Mouse (Mus musculus) liver, embryonic 12.5 days (tissue): ENCODE measurements around the gene Colgalt1. TPM values are rescaled to one million over a fixed set of nuclear protein-coding genes. Genes with fewer than 3 reads are reported as not detected.

ENCODE experiments used
- ATAC-seq: fragments of 200-750 bp; cut with Nextera tagmentation; 2 replicates; pipeline ENCODE4 v1.8.0; 2017; ENCODE audit warnings: moderate number of reproducible peaks, mild to moderate bottlenecking, moderate library complexity
- H3K27ac ChIP-seq: fragments of 300-500 bp; sonication (generic); 2 replicates; pipeline ENCODE4 v1.5.1; 2016; ENCODE audit warnings: mild to moderate bottlenecking
- H3K27me3 ChIP-seq: fragments of 300-500 bp; sonication (generic); replicated peaks from 2 replicates; pipeline ENCODE4 v1.6.1; 2016; ENCODE audit warnings: mild to moderate bottlenecking, moderate library complexity
- H3K36me3 ChIP-seq: fragments of 300-500 bp; sonication (generic); 2 replicates; pipeline ENCODE4 v1.6.1; 2016; ENCODE audit warnings: mild to moderate bottlenecking, moderate library complexity
- H3K4me1 ChIP-seq: fragments of 300-500 bp; sonication (generic); 2 replicates; pipeline ENCODE4 v1.6.1; 2016
- H3K4me2 ChIP-seq: fragments of 300-500 bp; sonication (generic); 2 replicates; pipeline ENCODE4 v1.6.1; 2016; ENCODE audit warnings: mild to moderate bottlenecking, moderate library complexity
- H3K4me3 ChIP-seq: fragments of 300-500 bp; sonication (generic); 2 replicates; pipeline ENCODE4 v1.5.1; 2016; ENCODE audit warnings: mild to moderate bottlenecking, moderate library complexity
- H3K9ac ChIP-seq: fragments of 300-500 bp; sonication (generic); 2 replicates; pipeline ENCODE4 v1.6.1; 2016; ENCODE audit warnings: mild to moderate bottlenecking, moderate library complexity
- H3K9me3 ChIP-seq: fragments of 300-500 bp; sonication (generic); replicated peaks from 2 replicates; pipeline ENCODE4 v1.6.1; 2016; ENCODE audit warnings: mild to moderate bottlenecking, moderate library complexity
- WGBS: fragments of 180-500 bp; shearing (Covaris S2); methylation state at CpG from one replicate; pipeline ENCODE4 v1.1.7; 2016; ENCODE audit not compliant: insufficient replicate concordance; 5-methylcytosine and 5-hydroxymethylcytosine counted together
- polyA plus RNA-seq: library from polyadenylated mRNA; unstranded; fragments of >200 nt; fragmentation: Nextera tagmentation; extraction: Ambion mirVana; gene quantifications from 2 replicates; pipeline ENCODE4 v1.2.1, GENCODE M21; 2016

Colgalt1 gene
- 29.0 and 30.1 TPM in 2 replicates for polyA plus RNA-seq

DNA sequence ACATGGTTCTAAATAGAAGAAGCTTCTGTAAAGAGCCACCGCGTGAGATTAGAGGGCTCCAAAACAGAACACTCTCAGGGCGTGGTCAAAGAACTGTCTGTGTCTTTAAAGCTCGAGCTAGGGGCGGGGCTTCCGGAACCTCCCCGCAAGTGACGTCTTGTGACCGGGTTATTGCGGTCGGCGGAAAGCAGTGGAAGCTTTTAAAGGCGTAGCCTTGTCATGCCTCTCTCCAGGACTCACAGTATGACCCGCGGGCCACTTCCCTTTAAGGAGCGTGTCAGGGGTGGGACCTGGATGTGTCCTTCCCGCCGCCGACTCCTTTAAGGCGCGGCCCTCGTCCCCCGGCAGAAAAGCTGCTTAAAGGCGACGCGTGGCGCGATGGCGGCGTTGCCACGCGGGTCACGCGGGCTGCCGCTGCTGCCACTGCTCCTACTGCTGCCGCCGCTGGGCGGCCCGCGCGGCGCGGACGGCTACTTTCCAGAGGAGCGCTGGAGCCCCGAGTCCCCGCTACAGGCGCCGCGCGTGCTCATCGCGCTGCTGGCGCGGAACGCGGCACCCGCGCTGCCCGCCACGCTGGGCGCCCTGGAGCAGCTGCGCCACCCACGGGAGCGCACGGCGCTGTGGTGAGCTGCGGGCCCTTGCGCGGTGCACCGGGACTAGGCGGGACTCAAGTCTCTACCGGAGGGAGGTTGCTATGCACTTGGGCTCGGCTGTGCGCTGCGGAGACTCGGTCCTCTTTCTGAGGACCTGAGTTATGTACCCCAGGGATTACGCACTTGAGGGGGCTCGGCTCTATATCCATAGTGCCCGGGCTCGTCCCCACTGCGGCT is at the start of gene Colgalt1:
Gene Colgalt1 (plus strand): TSS at position 177 of the 830 bp plus-strand sequence.
- peak within 1 kb of the TSS; percentile 89 for H3K4me3 ChIP-seq
- peak; percentile 99 for ATAC-seq
- H3K9ac ChIP-seq: peak within 1 kb of the TSS; percentile 89
- no peaks in the 10 kb centered on the region for H3K9me3 ChIP-seq
- peak within 1 kb of the TSS; percentile 88 for H3K27ac ChIP-seq
- H3K36me3 ChIP-seq: peaks cover 36% of the 10 kb centered on the region
- peak within 1 kb of the TSS; percentile 99 for H3K4me2 ChIP-seq
- H3K27me3 ChIP-seq: no peaks in the 10 kb centered on the region
- peaks cover 42% of the 10 kb centered on the region for H3K4me1 ChIP-seq
- WGBS: under 1% methylated on average over 77 of the region's 82 CpGs

- Histone ChIP-seq H3K9me3 (peaks cover 8% of the 10 kb centered on the region), H3K27me3 (peaks cover 73% of the 10 kb centered on the region), H3K4me3 (no peak overlapping the region), H3K27ac (no peak overlapping the region), H3K9ac (no peak overlapping the region), H3K36me3 (no peaks in the 10 kb centered on the region), H3K4me2 (peak overlapping the region; percentile 27; the same call in 1 of the 2 replicates), H3K4me1 (peaks cover 55% of the 10 kb centered on the region)
- 4% methylated on average over 15 of the region's 15 CpGs for WGBS
- no peak for ATAC-seq
Observed at GRCm38 (mm10) chr8:71561401-71561800, 49.4 kb upstream of the Colgalt1 start.

DNA sequence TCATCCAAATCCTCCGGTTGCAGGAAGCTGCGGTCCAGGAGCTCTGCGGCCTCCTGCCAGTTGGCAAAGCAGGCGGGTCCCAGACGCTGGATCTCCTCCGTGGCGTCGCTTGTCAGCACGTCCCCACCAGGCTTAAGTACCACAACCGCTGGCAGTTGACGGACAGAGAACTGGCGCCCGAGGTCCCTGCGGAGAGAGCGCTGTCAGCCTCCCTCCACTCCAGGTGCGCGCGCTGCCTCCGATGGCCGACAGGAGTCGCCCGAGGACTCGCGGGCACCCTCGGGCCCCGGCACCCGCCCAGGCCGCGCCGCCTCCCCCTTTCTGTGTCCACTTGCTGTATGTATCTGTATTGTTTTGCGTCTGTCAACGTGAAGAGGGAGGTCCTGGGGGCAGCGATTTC is 48.0 kb upstream of the Colgalt1 start:
- no peaks in the 10 kb centered on the region for H3K36me3 ChIP-seq
- H3K4me1 ChIP-seq: peaks cover 53% of the 10 kb centered on the region
- ATAC-seq: no peak
- H3K27ac ChIP-seq: no peak overlapping the region
- WGBS: 2% methylated on average over 33 of the region's 33 CpGs
- peak overlapping the region; percentile 12; the same call in 1 of the 2 replicates for H3K9ac ChIP-seq
- H3K9me3 ChIP-seq: peaks cover 8% of the 10 kb centered on the region
- peaks cover 70% of the 10 kb centered on the region for H3K27me3 ChIP-seq
- H3K4me3 ChIP-seq: peak overlapping the region; percentile 31
- peak overlapping the region; percentile 62 for H3K4me2 ChIP-seq

GRCm38 (mm10) chr8:71563992-71564391 is 46.8 kb upstream of the Colgalt1 start:
- no peak overlapping the region for H3K27ac ChIP-seq
- WGBS: 70% methylated on average over 4 of the region's 4 CpGs
- peaks cover 8% of the 10 kb centered on the region for H3K9me3 ChIP-seq
- peaks cover 40% of the 10 kb centered on the region for H3K4me1 ChIP-seq
- no peak overlapping the region for H3K4me2 ChIP-seq
- no peak overlapping the region for H3K4me3 ChIP-seq
- ATAC-seq: no peak
- H3K27me3 ChIP-seq: peaks cover 70% of the 10 kb centered on the region
- H3K36me3 ChIP-seq: no peaks in the 10 kb centered on the region
- H3K9ac ChIP-seq: no peak overlapping the region

- H3K36me3 ChIP-seq: no peaks in the 10 kb centered on the region
- no peak within 1 kb of the TSS for H3K4me3 ChIP-seq
- peaks cover 36% of the 10 kb centered on the region for H3K4me1 ChIP-seq
- peaks cover 8% of the 10 kb centered on the region for H3K9me3 ChIP-seq
- no peak within 1 kb of the TSS for H3K4me2 ChIP-seq
- no peak for ATAC-seq
- no peak within 1 kb of the TSS for H3K27ac ChIP-seq
- no peak within 1 kb of the TSS for H3K9ac ChIP-seq
- H3K27me3 ChIP-seq: peaks cover 84% of the 10 kb centered on the region
- WGBS: 66% methylated on average over 3 of the region's 3 CpGs
Observed at GRCm38 (mm10) chr8:71566501-71566900, 44.3 kb upstream of the Colgalt1 start, which contains the start of gene Nxnl1. Gene Nxnl1, minus strand, starts transcription at chr8:71566601.

DNA sequence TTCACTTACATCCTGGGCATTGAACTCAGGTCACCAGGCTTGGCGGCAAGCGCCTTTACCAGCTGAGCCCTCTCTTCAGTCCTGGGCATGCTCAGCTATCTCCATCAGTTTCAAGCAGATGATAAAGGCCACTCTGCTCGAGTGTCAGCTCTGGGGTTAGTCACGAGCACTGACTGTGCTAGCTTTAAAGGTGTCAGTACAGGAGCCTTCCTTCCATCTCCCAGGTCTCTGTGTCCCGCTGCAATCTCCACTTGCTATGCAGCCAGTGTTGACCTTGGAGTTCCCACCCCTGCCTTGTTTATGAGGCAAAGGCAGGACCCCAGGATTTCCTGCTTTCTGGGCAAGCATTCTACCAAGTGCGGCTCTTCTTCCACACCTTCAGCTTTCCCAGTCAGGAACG is 43.2 kb upstream of the Colgalt1 start:
- no peak for ATAC-seq
- Histone ChIP-seq H3K4me1 (peaks cover 27% of the 10 kb centered on the region), H3K4me2 (no peak overlapping the region), H3K36me3 (no peaks in the 10 kb centered on the region), H3K9me3 (peaks cover 8% of the 10 kb centered on the region), H3K27me3 (peaks cover 79% of the 10 kb centered on the region), H3K9ac (no peak overlapping the region), H3K27ac (no peak overlapping the region), H3K4me3 (no peak overlapping the region)
- 59% methylated on average over 7 of the region's 7 CpGs for WGBS

DNA sequence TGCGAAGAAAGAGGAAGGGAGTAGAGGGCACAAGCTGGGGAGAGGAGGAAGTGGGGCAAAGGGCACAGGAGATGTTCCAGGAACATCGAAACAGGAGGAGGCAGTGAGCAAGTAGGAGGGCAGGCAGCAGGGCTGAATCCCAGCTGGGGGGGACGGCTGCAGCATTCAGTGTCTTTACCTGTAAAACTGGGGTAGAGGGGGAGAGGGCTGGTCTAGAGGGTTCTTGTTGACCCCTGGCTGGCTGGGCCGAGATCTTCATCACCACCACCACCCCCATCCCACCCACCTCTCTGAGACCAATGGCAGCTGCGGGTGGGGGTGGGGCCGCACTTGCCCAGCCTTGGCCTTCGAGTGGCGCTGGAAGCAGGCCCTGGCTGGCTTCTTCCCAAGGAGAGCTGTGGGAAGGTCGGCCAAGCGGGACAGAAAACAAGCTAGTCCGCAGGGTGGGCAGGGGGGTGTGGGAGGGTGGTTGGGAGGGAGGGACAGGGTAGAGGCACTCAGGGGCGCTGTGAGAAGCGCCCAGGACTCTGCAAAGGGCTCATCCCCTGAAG is 42.3 kb upstream of the Colgalt1 start, which contains the start of gene Slc27a1:
Gene Slc27a1 (plus strand): TSS at position 496 of the 551 bp plus-strand sequence.
- no peak within 1 kb of the TSS for H3K27ac ChIP-seq
- H3K4me2 ChIP-seq: peak within 1 kb of the TSS; percentile 80
- peaks cover 71% of the 10 kb centered on the region for H3K27me3 ChIP-seq
- no peak within 1 kb of the TSS for H3K9ac ChIP-seq
- ATAC-seq: no peak
- H3K9me3 ChIP-seq: peaks cover 8% of the 10 kb centered on the region
- H3K4me3 ChIP-seq: peak within 1 kb of the TSS; percentile 55
- peaks cover 21% of the 10 kb centered on the region for H3K4me1 ChIP-seq
- 22% methylated on average over 13 of the region's 13 CpGs for WGBS
- no peaks in the 10 kb centered on the region for H3K36me3 ChIP-seq

DNA sequence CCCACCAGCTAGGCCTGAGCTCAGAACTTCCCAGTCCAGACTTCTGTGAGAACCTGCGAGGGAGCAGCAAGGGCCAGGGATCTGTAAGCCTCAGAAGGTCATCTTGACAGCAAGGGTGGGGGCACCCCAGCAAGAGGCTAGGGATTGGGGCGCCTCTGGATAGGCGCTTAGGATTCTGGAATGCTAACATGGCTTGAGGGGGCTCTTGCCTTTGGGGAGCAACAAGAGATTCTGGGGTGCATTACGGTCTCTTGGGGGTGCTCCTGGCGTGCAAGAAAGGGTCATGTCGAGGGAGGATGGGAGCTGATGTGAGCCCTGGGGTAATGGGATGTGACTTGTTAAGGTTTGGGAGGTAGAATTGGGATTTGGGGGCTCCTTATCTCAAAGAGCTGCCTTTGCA is 41.9 kb upstream of the Colgalt1 start:
- Histone ChIP-seq H3K4me1 (peaks cover 21% of the 10 kb centered on the region), H3K9me3 (peaks cover 7% of the 10 kb centered on the region), H3K4me2 (peak overlapping the region; percentile 80), H3K36me3 (no peaks in the 10 kb centered on the region), H3K4me3 (peak overlapping the region; percentile 55; the same call in 1 of the 2 replicates), H3K27me3 (peaks cover 67% of the 10 kb centered on the region), H3K27ac (no peak overlapping the region), H3K9ac (no peak overlapping the region)
- no peak; the same call in 1 of the 2 replicates for ATAC-seq
- WGBS: 45% methylated on average over 6 of the region's 6 CpGs

- H3K27ac ChIP-seq: no peak overlapping the region
- H3K4me3 ChIP-seq: peak overlapping the region; percentile 55
- H3K27me3 ChIP-seq: peaks cover 64% of the 10 kb centered on the region
- H3K4me1 ChIP-seq: peaks cover 21% of the 10 kb centered on the region
- peak overlapping the region; percentile 80 for H3K4me2 ChIP-seq
- ATAC-seq: peak; percentile 66
- H3K9ac ChIP-seq: no peak overlapping the region
- 3% methylated on average over 51 of the region's 51 CpGs for whole genome bisulfite sequencing
- no peaks in the 10 kb centered on the region for H3K36me3 ChIP-seq
- 0 out of 2 replicates have a peak, but pooled peaks cover under 1% of the 10 kb centered on the region for H3K9me3 ChIP-seq
Observed at GRCm38 (mm10) chr8:71569366-71570290, 41.2 kb upstream of the Colgalt1 start.

DNA sequence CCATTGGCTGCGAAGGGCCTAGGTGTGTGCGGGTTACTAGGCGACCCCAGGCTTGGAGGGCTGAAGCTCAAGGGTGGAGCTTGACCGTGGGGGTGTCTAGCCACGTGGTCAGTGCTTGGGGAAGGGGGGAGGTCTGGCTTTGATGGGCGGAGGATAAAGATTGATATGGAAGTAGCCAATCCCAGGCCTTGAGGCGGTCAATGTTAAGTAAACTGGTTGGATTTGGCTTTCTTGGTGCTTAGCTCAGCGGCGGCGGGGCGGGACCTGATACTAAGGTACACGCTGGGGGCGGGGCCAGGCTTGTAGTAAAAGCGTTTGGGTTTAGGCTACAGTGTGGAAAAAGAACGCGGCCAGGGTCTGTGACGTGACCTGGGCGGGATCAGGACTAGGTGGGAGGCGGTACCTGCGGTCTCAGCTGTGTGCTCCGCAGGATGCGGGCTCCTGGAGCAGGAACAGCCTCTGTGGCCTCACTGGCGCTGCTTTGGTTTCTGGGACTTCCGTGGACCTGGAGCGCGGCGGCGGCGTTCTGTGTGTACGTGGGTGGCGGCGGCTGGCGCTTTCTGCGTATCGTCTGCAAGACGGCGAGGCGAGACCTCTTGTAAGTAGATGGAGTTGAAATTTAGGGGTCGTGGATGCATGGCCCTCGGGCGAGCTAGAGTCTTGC is 40.4 kb upstream of the Colgalt1 start:
- no peaks in the 10 kb centered on the region for H3K36me3 ChIP-seq
- peak overlapping the region; percentile 53 for H3K9ac ChIP-seq
- H3K27ac ChIP-seq: no peak overlapping the region
- WGBS: 1% methylated on average over 41 of the region's 41 CpGs
- ATAC-seq: peak; percentile 78
- H3K4me3 ChIP-seq: peak overlapping the region; percentile 55
- peaks cover 64% of the 10 kb centered on the region for H3K27me3 ChIP-seq
- H3K4me2 ChIP-seq: peak overlapping the region; percentile 80
- H3K4me1 ChIP-seq: peaks cover 21% of the 10 kb centered on the region
- no peaks in the 10 kb centered on the region for H3K9me3 ChIP-seq

GRCm38 (mm10) chr8:71572077-71572476 is 38.7 kb upstream of the Colgalt1 start:
- Histone ChIP-seq H3K27ac (no peak overlapping the region), H3K4me1 (peaks cover 21% of the 10 kb centered on the region), H3K9me3 (no peaks in the 10 kb centered on the region), H3K9ac (no peak overlapping the region), H3K4me3 (no peak overlapping the region), H3K4me2 (no peak overlapping the region), H3K27me3 (peaks cover 49% of the 10 kb centered on the region), H3K36me3 (no peaks in the 10 kb centered on the region)
- WGBS: 64% methylated on average over 2 of the region's 2 CpGs
- ATAC-seq: no peak
